In genomic region chr3:145729531-145729930, GRCm38 (mm10) we compare ENCODE assay signal across 8 mouse cellular contexts. TPM values are rescaled to one million over a fixed set of nuclear protein-coding genes. Genes with fewer than 3 reads are reported as not detected.
DNase-seq lines count a peak whose midpoint lies in the region; TF ChIP-seq lines count a peak whose summit lies in the region.

No protein-coding gene starts in this region.

- peak; percentile 34 for DNase-seq in adrenal gland, postnatal 10 days
- no peak for DNase-seq in adrenal gland, adult 8-10 months
- DNase-seq in 3134 (ENCODE audit: extremely low read depth, insufficient read length, low spot score) = peak; percentile 48
- DNase-seq in kidney, adult 18-20 months = peak; percentile 59
- peak; percentile 28 for DNase-seq in lung, postnatal 25 days (ENCODE audit: low spot score)
- no peak for DNase-seq in left cerebral cortex, postnatal 36 days (ENCODE audit: low spot score in 2 of 2)
- DNase-seq in B cell, adult 2 months = no peak

- H3K27ac ChIP-seq in embryonic fibroblast, embryonic 13.5 days (ENCODE audit: insufficient read depth, low read length) = peak overlapping the region; percentile 8; the same call in 1 of the 2 replicates

- no peak overlapping the region for H3K4me3 ChIP-seq in embryonic fibroblast, embryonic 13.5 days (ENCODE audit: insufficient read depth, low read length)

- peak; percentile 51; the same call in 1 of the 2 replicates for TF ChIP-seq CTCF in embryonic fibroblast, embryonic 13.5 days (IDR thresholded peaks at IDR 0.05; ENCODE audit: borderline replicate concordance, insufficient read depth, low read length)

- peaks cover 11% of the 10 kb centered on the region for H3K4me1 ChIP-seq in embryonic fibroblast, embryonic 13.5 days (ENCODE audit: control insufficient read depth, insufficient read depth, low read length)

- no peak for TF ChIP-seq POLR2A in embryonic fibroblast, embryonic 13.5 days (IDR thresholded peaks at IDR 0.05; ENCODE audit: low read depth, low read length)

- intact Hi-C loops in left cerebral cortex, postnatal 36 days (cut with DNase I) = no loop called here

RNA-seq across cellular contexts. Expression of gene Ddah1, which starts 28.9 kb away (rescaled TPM):
- 10 to 100 TPM; 11.0 to 13.7 TPM for total RNA-seq in adrenal gland, postnatal 10 days (2021)
- 1 to 10 TPM; 3.1 to 4.1 (median 3.3) TPM for total RNA-seq in adrenal gland, adult 8-10 months (2022)
- 145 and 197 TPM in 2 replicates for polyA plus RNA-seq in embryonic fibroblast, embryonic 13.5 days (2011; ENCODE audit: insufficient read length, low read depth, missing spikeins)
- 10 to 100 TPM; 60.0 to 64.4 TPM for total RNA-seq in left cerebral cortex, postnatal 36 days (2021)

Comparison
In these comparisons a context has a peak if more than half of its experiments do, and no peak if none do; other contexts are left out.
1. DNase-seq: peak in adrenal gland, postnatal 10 days (single experiment), 3134 (single experiment), kidney, adult 18-20 months (single experiment) and lung, postnatal 25 days (single experiment); none in adrenal gland, adult 8-10 months (single experiment), left cerebral cortex, postnatal 36 days (0 of 2) and B cell, adult 2 months (0 of 2).
2. RNA of gene Ddah1, which starts 28.9 kb away (total RNA-seq): 60.0 to 64.4 TPM in left cerebral cortex, postnatal 36 days; 11.0 to 13.7 TPM in adrenal gland, postnatal 10 days and 3.1 to 4.1 TPM in adrenal gland, adult 8-10 months; every median in the first group is over 4 times any median in the second.